Mouse (Mus musculus): ENCODE measurements around the gene Lypd6.
A peak's percentile ranks its signal among the peaks of the same experiment; 100 is the strongest.

The Lypd6 gene

GRCm38 (mm10) chr2:50066246-50066967 is at the start of gene Lypd6:
Gene Lypd6, plus strand, starts transcription at chr2:50066429.
- DNase-seq (ENCODE audit: low read depth, low spot score) = peak; percentile 83

- no peak for DNase-seq (ENCODE audit: low read depth, low spot score)
These were observed 46.8 kb upstream of the Lypd6 start for GRCm38 (mm10) chr2:50019477-50019876.

DNA sequence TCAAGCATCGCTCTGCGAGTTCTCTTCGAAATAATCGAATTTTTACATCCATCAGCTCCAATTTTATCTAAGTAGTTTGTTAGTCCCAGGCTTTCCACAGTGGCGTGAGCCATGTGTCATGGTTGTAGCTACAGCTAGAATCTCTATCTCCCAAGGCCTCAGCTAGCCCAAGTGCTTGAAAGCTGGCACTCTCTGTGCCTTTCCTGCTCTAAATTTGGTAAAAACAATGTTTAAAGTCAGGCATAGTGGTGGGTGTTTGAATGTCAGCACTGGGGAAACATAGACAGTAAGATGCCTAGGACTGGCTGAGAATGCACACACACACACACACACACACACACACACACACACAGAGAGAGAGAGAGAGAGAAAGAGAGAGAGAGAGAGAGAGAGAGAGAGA is 40.7 kb upstream of the Lypd6 start:
- DNase-seq (ENCODE audit: low read depth, low spot score) = no peak

GRCm38 (mm10) chr2:50028930-50029329 is 37.3 kb upstream of the Lypd6 start:
- DNase-seq (ENCODE audit: low read depth, low spot score) = no peak

GRCm38 (mm10) chr2:50044170-50044870 is 21.9 kb upstream of the Lypd6 start:
- peak; percentile 27 for DNase-seq (ENCODE audit: low read depth, low spot score)

DNA sequence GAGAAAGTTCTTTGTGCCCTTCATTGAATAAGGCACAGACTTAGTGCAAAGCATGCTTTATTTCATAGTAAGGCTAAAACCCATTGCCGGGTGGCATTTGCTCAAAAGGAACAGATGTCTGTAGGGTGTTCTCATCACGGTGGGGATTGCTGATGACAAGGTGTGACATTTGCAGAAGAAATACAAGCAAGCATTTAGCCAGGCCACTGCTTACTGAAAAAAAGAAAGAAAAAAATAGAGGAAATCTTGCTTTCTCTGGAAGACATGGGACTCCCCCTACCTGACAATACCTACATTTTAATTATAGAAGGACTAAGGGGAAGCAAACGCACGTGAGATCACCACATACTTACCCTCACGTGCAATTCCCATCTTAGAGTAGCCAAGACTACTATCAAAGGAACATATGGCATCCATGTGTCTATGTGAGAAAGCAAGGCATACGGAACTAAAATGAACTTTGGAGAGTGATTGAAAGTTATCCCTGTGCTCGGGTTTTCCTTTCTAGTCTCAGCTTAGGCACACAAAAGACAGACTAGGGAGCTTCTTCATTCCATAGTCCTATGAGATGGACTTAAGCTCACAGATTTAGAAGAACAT is 21.3 kb upstream of the Lypd6 start:
- peak; percentile 29 for DNase-seq (ENCODE audit: low read depth, low spot score)

DNA sequence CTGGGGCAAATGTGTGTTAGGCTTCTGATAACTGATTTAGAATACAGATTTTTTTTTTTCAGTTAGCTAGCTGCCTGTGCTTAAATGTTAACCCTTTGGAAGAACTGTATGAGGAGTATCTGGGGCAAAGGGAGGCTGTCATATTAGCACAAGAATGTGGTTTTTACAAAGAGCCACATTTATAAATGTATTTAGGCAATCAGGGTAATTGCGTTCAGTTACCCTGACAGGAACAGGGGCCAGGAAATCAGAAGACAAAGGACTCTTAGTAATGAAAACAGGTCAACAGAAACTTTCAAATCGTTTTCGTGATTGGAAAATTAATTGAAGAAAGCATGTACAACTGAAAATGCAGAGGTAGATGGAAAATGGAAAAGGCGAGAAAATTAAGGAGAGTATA is 20.4 kb upstream of the Lypd6 start:
- no peak for DNase-seq (ENCODE audit: low read depth, low spot score)

- no peak for DNase-seq (ENCODE audit: low read depth, low spot score)
These were observed 17.8 kb upstream of the Lypd6 start for GRCm38 (mm10) chr2:50048442-50048841.

- DNase-seq (ENCODE audit: low read depth, low spot score) = no peak
These were observed 12.3 kb upstream of the Lypd6 start for GRCm38 (mm10) chr2:50053893-50054292.

- DNase-seq (ENCODE audit: low read depth, low spot score) = no peak
These were observed 355 bp upstream of the Lypd6 start for GRCm38 (mm10) chr2:50065902-50066245.

DNA sequence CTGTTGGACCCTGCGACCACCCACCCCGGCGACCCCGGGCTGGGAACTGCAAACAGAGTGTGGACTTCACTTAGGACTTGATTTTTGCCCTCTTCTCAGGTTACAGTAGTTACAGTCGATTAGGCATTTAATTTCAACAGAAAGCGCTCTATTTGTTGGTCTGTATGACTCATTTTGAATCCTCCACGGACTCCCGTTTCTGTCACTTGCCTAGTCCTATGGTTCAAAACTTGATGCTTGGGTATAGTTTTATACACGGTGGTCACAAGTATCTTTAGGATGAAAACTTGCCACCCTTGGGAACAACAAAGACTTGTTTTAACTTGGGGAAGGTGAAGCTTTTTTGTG is 713 bp downstream of the Lypd6 start:
- no peak for DNase-seq (ENCODE audit: low read depth, low spot score)

- DNase-seq (ENCODE audit: low read depth, low spot score) = no peak
These were observed 3.5 kb downstream of the Lypd6 start for GRCm38 (mm10) chr2:50069571-50070295.

- DNase-seq (ENCODE audit: low read depth, low spot score) = no peak
These were observed 5.9 kb downstream of the Lypd6 start for GRCm38 (mm10) chr2:50072158-50072557.

DNA sequence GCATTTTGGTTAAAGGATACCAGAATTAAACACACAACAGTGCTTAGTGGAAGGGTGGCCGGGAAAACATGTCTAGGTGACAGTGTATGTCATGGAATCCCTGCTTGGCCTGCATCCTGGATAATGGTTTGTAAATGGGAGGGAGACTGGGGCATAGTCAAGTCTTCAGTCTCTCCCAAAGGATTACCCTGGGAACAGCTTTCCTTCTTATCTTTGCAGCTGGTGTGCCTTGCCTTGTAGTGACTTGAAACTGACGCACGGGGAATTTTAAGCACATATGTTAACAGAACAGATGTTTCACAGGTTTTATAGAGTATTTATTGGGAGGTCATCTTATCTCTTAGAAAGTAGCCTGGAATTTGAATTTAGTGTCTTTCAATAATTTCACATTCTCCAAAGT is 18.5 kb downstream of the Lypd6 start:
- DNase-seq (ENCODE audit: low read depth, low spot score) = no peak

- DNase-seq (ENCODE audit: low read depth, low spot score) = no peak
These were observed 21.5 kb downstream of the Lypd6 start for GRCm38 (mm10) chr2:50087761-50088160.

- DNase-seq (ENCODE audit: low read depth, low spot score) = no peak
These were observed 30.1 kb downstream of the Lypd6 start for GRCm38 (mm10) chr2:50096336-50096735.

- no peak for DNase-seq (ENCODE audit: low read depth, low spot score)
These were observed 34.3 kb downstream of the Lypd6 start for GRCm38 (mm10) chr2:50100364-50101151.

DNA sequence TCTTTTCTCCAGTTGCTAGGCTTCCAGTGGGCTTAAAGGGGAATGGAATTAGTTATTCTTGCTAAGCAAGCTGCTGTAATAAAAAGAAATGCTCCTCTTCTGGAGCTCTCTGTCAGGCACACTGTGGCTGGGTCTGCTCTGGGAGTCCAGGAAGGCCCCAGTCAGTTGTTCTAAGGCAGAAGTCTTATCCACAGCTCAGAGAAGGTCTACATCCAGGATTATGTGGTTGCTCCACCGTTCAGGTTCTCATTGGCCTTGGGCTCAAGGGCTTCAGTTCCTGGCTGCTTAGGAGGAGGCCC is 34.9 kb downstream of the Lypd6 start:
- DNase-seq (ENCODE audit: low read depth, low spot score) = no peak

GRCm38 (mm10) chr2:50103850-50104503 is 37.7 kb downstream of the Lypd6 start:
- no peak for DNase-seq (ENCODE audit: low read depth, low spot score)

GRCm38 (mm10) chr2:50105590-50105989 is 39.4 kb downstream of the Lypd6 start:
- DNase-seq (ENCODE audit: low read depth, low spot score) = no peak

DNA sequence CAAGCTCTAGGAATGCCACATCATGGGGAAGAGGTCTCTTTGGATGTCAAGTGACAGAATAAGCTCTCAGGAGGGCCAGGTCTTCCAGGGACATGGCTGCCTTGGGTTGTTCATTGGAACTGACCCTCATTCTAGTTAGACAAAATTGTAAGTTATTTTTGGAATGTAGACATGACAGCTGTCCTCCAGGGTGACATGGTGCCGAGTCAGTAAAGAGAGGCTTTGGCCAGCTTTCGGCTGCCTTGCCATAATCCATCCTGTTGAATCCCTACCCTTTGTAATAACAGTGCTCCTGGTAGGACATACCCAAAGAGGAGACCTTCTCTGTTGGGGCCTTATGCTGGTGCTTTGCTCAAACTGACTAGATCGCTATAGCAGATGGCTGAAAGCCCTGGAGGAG is 39.8 kb downstream of the Lypd6 start:
- DNase-seq (ENCODE audit: low read depth, low spot score) = no peak
